Mouse (Mus musculus) CH12.LX (cell line): ENCODE results near the gene Wnt5b. TPM values are rescaled to one million over a fixed set of nuclear protein-coding genes. Genes with fewer than 3 reads are reported as not detected.

Source experiments
- DNase-seq: peaks from one replicate; pipeline ENCODE4 v3.0.0-alpha.2; 2013; ENCODE audit errors: extremely low read depth
- H3K27ac ChIP-seq: 2 replicates; pipeline ENCODE4 v1.5.1; 2012; ENCODE audit warnings: low read depth, mild to moderate bottlenecking, control low read depth, moderate library complexity; ENCODE audit not compliant: insufficient read depth
- H3K27me3 ChIP-seq: replicated peaks from 2 replicates; pipeline ENCODE3; 2012; ENCODE audit warnings: inconsistent platforms
- H3K36me3 ChIP-seq, 2 experiments: replicated peaks in 1 of 2; 2 replicates each; pipeline versions ENCODE3 to v1.6.1; 2012; ENCODE audit warnings: inconsistent platforms in 1 of 2, low read length in 1 of 2, mild to moderate bottlenecking in 1 of 2, mixed read lengths in 1 of 2, moderate library complexity in 1 of 2; ENCODE audit not compliant: control insufficient read depth in 1 of 2, insufficient read depth in 1 of 2
- H3K4me1 ChIP-seq, 2 experiments: 2 replicates each; pipeline ENCODE4 v1.6.1; 2012; ENCODE audit warnings: inconsistent platforms in 1 of 2, moderate library complexity in 1 of 2; ENCODE audit not compliant: insufficient read depth in 2 of 2, control insufficient read depth in 1 of 2
- H3K4me2 ChIP-seq: 2 replicates; pipeline ENCODE4 v1.6.1; 2012; ENCODE audit warnings: low read depth, mild to moderate bottlenecking, control low read depth; ENCODE audit not compliant: poor library complexity, insufficient read depth, severe bottlenecking
- H3K4me3 ChIP-seq, 3 experiments: fragments of 150-350 bp in 1 of 3; sonication (generic) in 1 of 3; replicated peaks in 1 of 3; 2 replicates each; pipeline versions ENCODE3 to v1.5.1; 2011 to 2012; ENCODE audit warnings: low read depth in 2 of 3, low read length in 2 of 3, mild to moderate bottlenecking in 2 of 3, moderate library complexity in 2 of 3, control low read depth in 1 of 3, improper control_type of control experiment in 1 of 3, inconsistent platforms in 1 of 3, mixed read lengths in 1 of 3; ENCODE audit not compliant: poor library complexity in 1 of 3
- H3K79me2 ChIP-seq: replicated peaks from 2 replicates; pipeline ENCODE4 v1.6.1; 2012; ENCODE audit warnings: mild to moderate bottlenecking, moderate library complexity; ENCODE audit not compliant: control insufficient read depth, poor library complexity, insufficient read depth, severe bottlenecking; ENCODE audit errors: extremely low read depth
- H3K9ac ChIP-seq: 2 replicates; pipeline ENCODE4 v1.6.1; 2012; ENCODE audit warnings: low read depth, mild to moderate bottlenecking, control low read depth, moderate library complexity; ENCODE audit not compliant: insufficient read depth
- H3K9me3 ChIP-seq: replicated peaks from 2 replicates; pipeline ENCODE3; 2012; ENCODE audit warnings: low read length, inconsistent platforms, mixed read lengths
- BHLHE40 ChIP-seq: IDR thresholded peaks from 2 replicates; pipeline ENCODE4 v1.6.1; 2011; ENCODE audit warnings: mild to moderate bottlenecking, low read depth, low read length, improper control_type of control experiment
- CHD1 ChIP-seq: IDR thresholded peaks from 2 replicates; pipeline ENCODE4 v1.6.1; 2012; ENCODE audit warnings: low read depth, low read length, improper control_type of control experiment, inconsistent platforms
- E2F4 ChIP-seq: IDR thresholded peaks from 2 replicates; pipeline ENCODE4 v1.6.1; 2011; ENCODE audit warnings: low read depth, low read length, improper control_type of control experiment; ENCODE audit not compliant: insufficient replicate concordance
- JUN ChIP-seq: IDR thresholded peaks from 2 replicates; pipeline ENCODE4 v1.6.1; 2011; ENCODE audit warnings: low read depth, mild to moderate bottlenecking, low read length, improper control_type of control experiment, moderate library complexity; ENCODE audit not compliant: insufficient read depth
- JUND ChIP-seq: conservative IDR thresholded peaks from 2 replicates; pipeline ENCODE4 v1.6.1; 2011; ENCODE audit warnings: low read depth, low read length, improper control_type of control experiment
- KAT2A ChIP-seq: IDR thresholded peaks from 2 replicates; pipeline ENCODE4 v1.6.1; 2012; ENCODE audit warnings: low read length, improper control_type of control experiment, inconsistent platforms; ENCODE audit not compliant: insufficient replicate concordance
- MAFK ChIP-seq: IDR thresholded peaks from 2 replicates; pipeline ENCODE4 v1.6.1; 2011; ENCODE audit warnings: low read length, improper control_type of control experiment; ENCODE audit not compliant: insufficient replicate concordance
- MAX ChIP-seq: IDR thresholded peaks from 2 replicates; pipeline ENCODE4 v1.6.1; 2011; ENCODE audit warnings: low read length, improper control_type of control experiment
- MXI1 ChIP-seq: IDR thresholded peaks from 2 replicates; pipeline ENCODE4 v1.6.1; 2011; ENCODE audit warnings: mild to moderate bottlenecking, low read depth, low read length, improper control_type of control experiment
- MYC ChIP-seq: IDR thresholded peaks from 2 replicates; pipeline ENCODE4 v1.6.1; 2011; ENCODE audit warnings: low read depth, mild to moderate bottlenecking, improper control_type of control experiment, low read length
- ZMIZ1 ChIP-seq: IDR thresholded peaks from 2 replicates; pipeline ENCODE4 v1.6.1; 2012; ENCODE audit warnings: low read depth, mild to moderate bottlenecking, inconsistent platforms, low read length, improper control_type of control experiment
- ZNF384 ChIP-seq: IDR thresholded peaks from 2 replicates; pipeline ENCODE4 v1.6.1; 2012; ENCODE audit warnings: low read depth, low read length, improper control_type of control experiment, inconsistent platforms
- dilution Hi-C: fragments of 300-500 bp; cut with MboI; formaldehyde crosslinking; loops from 2 replicates; pipeline ENCODE4 v1.14.3; 2020; ENCODE audit warnings: low sequenced_read_pairs; ENCODE audit not compliant: extremely low pct_unique_long_range_greater_than_20kb, extremely low pct_ligation_motif_present
- in situ Hi-C: fragments of 300-500 bp; cut with MboI; formaldehyde crosslinking; loops from 3 replicates; pipeline ENCODE4 v1.14.3; 2019; ENCODE audit warnings: low sequenced_read_pairs, low pct_ligation_motif_present, low pct_unique_long_range_greater_than_20kb, mixed read lengths
- polyA plus RNA-seq: library from polyadenylated mRNA; unstranded; fragments of >175 nt; gene quantifications from 2 replicates; pipeline ENCODE4 v1.2.1, GENCODE M21; 2012; ENCODE audit warnings: low read depth; ENCODE audit not compliant: insufficient read length
- total RNA-seq, 2 experiments: library from RNA; depleted of rRNA; stranded (reverse); fragments of 300-350 nt in 1 of 2; fragments of >200 nt in 1 of 2; gene quantifications; 2 replicates each; pipeline ENCODE4 v1.2.3; 2012 to 2014

Gene Wnt5b
- total and polyA plus RNA-seq, 3 experiments = 1.2 to 2.0 (median 1.5) TPM

- DNase-seq = no peak
- H3K27me3 ChIP-seq = no peaks in the 10 kb centered on the region
- H3K9me3 ChIP-seq = no peaks in the 10 kb centered on the region
- no peak overlapping the region for H3K27ac ChIP-seq
- no peak overlapping the region for H3K4me2 ChIP-seq
- peaks cover 4 to 15% of the 10 kb centered on the region in 2 experiments; a peak in 3 of 4 replicates for H3K4me1 ChIP-seq
- no peak overlapping the region for H3K9ac ChIP-seq
- TF ChIP-seq E2F4 (no peak), JUN (no peak), ZMIZ1 (no peak), JUND (no peak), MYC (no peak), KAT2A (no peak), CHD1 (no peak), MAFK (no peak), ZNF384 (no peak), MAX (no peak)
- in situ Hi-C loops (loop anchor here (10.0 to 25.0 kb wide), 4 partner anchors 302 to 827 kb away; partner anchors contain the start of gene Rad52), dilution Hi-C loops (no loop called here)
- peaks cover 4 to 30% of the 10 kb centered on the region in 2 experiments for H3K36me3 ChIP-seq
- H3K4me3 ChIP-seq = no peak overlapping the region
- peaks cover 20% of the 10 kb centered on the region for H3K79me2 ChIP-seq
These were observed 58.7 kb downstream of the Wnt5b start for GRCm38 (mm10) chr6:119485486-119485885.

- Histone ChIP-seq H3K27me3 (no peaks in the 10 kb centered on the region), H3K9me3 (no peaks in the 10 kb centered on the region), H3K4me2 (no peak overlapping the region), H3K4me1 (peaks cover 4 to 15% of the 10 kb centered on the region in 2 experiments; a peak in 3 of 4 replicates), H3K36me3 (peaks cover 4 to 32% of the 10 kb centered on the region in 2 experiments), H3K79me2 (peaks cover 26% of the 10 kb centered on the region), H3K4me3 (no peak overlapping the region), H3K27ac (no peak overlapping the region), H3K9ac (no peak overlapping the region)
- TF ChIP-seq BHLHE40 (no peak), MXI1 (no peak)
- in situ Hi-C loops (loop anchor here (10.0 to 25.0 kb wide), 4 partner anchors 304 to 829 kb away; partner anchors contain the start of gene Rad52), dilution Hi-C loops (no loop called here)
- DNase-seq = no peak
These were observed 61.1 kb downstream of the Wnt5b start for GRCm38 (mm10) chr6:119482958-119483600.
